Mouse (Mus musculus) layer of hippocampus, adult 2 months (tissue): ENCODE measurements at regions not wholly inside any gene's neighbourhood (a gene's known extent, or its start where the extent isn't known, plus 50 kb on each side); places are given as distances from the start of the nearest gene placed in this dataset.

ENCODE experiments used
- DNase-seq, 2 experiments: peaks; one replicate each; pipeline ENCODE4 v3.0.0; 2022; ENCODE audit warnings: low spot score in 2 of 2
- H3K27ac ChIP-seq: fragments of 200-600 bp; 2 replicates; pipeline ENCODE4 v1.8.1; 2022
- H3K4me3 ChIP-seq: fragments of 200-600 bp; 2 replicates; pipeline ENCODE4 v1.8.1; 2022; ENCODE audit warnings: mild to moderate bottlenecking
- CTCF ChIP-seq: fragments of 200-600 bp; conservative IDR thresholded peaks from 2 replicates; pipeline ENCODE4 v1.8.1; 2022; ENCODE audit warnings: antibody characterized with exemption, mild to moderate bottlenecking, moderate library complexity

GRCm38 (mm10) chr3:68758609-68759008 is 68.2 kb downstream of the Il12a start:
- Histone ChIP-seq H3K27ac (no peak overlapping the region), H3K4me3 (no peak overlapping the region)
- TF ChIP-seq CTCF, result no peak
- DNase-seq, result no peak

DNA sequence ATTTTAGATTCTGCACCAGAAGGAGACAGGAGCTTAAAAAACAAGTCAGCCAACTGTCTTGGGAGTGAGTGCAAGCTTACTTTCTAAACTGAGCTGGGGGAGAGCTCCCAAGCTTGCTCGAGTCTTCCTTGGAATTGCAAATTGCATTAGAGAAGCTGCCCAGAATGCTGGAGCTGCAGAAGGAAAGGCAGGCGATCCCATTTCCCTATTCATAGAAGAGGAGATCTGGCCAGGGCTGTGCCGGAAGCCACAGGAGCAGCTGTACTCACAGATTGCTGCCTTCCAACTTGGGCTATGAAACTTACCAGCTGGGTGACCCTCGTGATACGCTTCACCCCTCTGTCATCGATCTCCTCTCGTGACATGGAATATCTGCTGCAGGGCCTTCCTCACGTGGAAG is 68.9 kb downstream of the Il12a start:
- Histone ChIP-seq H3K4me3 (no peak overlapping the region), H3K27ac (peak overlapping the region; percentile 43; the same call in 1 of the 2 replicates)
- TF ChIP-seq CTCF, result no peak
- DNase-seq, result peak; percentile 19 to 38

DNA sequence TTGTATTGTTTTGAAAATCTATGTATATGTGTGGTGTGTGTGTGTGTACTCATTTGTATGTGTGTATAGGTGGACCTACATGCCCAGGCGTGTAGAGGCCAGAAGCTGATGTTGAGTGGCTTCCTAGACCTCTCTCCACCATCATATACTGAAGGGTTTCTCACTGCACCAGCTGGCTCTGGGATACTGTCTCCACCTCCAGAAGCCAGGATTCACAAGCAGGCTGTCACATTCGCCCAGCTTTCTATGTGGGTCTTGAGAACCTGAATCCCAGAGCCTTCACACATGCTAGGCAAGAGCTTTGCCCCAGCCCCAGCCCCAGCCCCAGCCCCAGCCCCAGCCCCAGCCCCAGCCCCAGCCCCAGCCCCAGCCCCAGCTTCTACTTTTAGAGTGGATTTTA is 70.4 kb downstream of the Il12a start:
- no peak for TF ChIP-seq CTCF
- DNase-seq, result no peak
- no peak overlapping the region for H3K27ac ChIP-seq

GRCm38 (mm10) chr3:68761242-68761625 is 70.8 kb downstream of the Il12a start:
- no peak overlapping the region for H3K27ac ChIP-seq
- H3K4me3 ChIP-seq, result no peak overlapping the region
- no peak for TF ChIP-seq CTCF
- DNase-seq, result no peak

More for the DNA sequence above, 70.4 kb downstream of the Il12a start:
- no peak overlapping the region for H3K4me3 ChIP-seq

DNA sequence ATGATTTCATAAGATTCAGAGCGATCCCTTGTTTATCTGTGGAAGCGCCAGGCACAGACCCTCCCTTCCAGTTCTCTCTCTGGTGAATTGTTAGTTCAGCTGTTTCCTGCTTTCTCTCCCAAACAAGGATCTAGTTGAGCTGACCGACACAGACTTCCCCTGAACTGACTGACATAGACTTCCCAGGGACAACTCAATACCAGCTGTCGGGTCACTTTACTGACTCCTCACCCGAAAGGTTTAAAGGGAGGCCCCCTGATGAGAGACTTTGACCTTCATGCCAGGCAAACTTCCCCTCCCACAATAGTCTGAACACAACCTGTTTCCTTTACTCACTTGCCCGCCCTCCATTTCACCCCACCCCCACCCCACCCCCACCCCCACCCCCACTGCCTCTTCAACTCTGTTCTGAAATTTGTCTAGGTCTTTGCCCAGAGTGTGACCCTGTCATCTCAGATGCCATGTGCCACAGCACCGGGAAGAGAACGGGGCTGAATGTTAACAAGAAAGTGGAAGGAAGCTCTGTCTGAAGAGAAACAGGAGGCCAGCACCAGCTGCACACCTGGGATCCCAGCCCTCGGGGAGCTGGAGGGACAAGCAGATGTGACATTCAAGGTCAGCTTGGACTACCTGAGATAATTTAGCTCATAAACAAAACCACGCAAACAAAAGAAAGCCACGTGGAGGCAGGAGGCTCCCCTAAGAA is 71.3 kb downstream of the Il12a start:
- no peak for TF ChIP-seq CTCF
- Histone ChIP-seq H3K4me3 (no peak overlapping the region), H3K27ac (no peak overlapping the region)
- DNase-seq, result no peak

DNA sequence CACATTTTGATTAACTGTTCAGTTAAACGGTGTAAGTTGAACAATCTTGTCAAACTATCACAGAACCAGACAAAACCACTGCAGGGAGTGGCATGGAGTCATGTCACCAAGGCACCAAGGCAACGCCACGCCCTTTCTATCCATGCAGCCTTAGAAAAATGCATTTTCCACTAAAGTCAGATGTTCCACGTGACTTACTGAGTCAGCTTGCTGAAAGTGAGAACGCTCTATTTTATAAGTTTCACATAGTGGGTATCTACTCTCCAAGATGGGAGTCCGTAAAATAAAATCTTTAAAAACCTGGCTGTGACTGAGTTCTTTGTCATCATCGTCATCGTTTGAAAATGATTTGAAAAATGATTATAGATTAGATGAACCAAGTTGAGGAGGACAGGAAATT is 72.5 kb downstream of the Il12a start:
- TF ChIP-seq CTCF, result no peak
- Histone ChIP-seq H3K4me3 (no peak overlapping the region), H3K27ac (no peak overlapping the region)
- DNase-seq, result no peak

DNA sequence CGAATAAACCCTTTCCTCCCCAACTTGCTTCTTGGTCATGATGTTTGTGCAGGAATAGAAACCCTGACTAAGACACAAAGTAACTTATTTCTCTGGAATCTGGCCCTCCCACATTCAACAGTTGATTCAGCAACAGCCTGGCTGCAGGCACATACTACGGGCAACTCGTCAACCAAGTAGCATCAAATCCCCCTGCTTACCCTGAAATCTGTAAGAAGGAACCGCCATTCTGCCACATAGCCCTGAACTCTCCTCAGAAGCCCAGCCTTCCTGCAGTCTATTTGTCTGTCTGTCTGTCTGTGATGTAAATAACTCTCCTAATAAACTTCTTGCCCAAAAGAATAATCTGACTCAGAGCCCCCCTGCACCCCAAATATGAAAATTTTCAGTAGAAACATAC is 73.9 kb downstream of the Il12a start:
- no peak overlapping the region for H3K4me3 ChIP-seq
- no peak overlapping the region for H3K27ac ChIP-seq
- no peak for TF ChIP-seq CTCF
- no peak for DNase-seq

GRCm38 (mm10) chr3:68764917-68765598 is 74.6 kb downstream of the Il12a start:
- no peak for TF ChIP-seq CTCF
- Histone ChIP-seq H3K27ac (no peak overlapping the region), H3K4me3 (no peak overlapping the region)
- peak in 1 of 2 experiments; percentile 36 for DNase-seq

GRCm38 (mm10) chr3:68771579-68771978 is 81.1 kb downstream of the Il12a start:
- DNase-seq, result no peak
- H3K27ac ChIP-seq, result no peak overlapping the region
- TF ChIP-seq CTCF, result no peak
- H3K4me3 ChIP-seq, result no peak overlapping the region

GRCm38 (mm10) chr3:68777801-68778200 is 87.4 kb downstream of the Il12a start:
- Histone ChIP-seq H3K27ac (no peak overlapping the region), H3K4me3 (no peak overlapping the region)
- TF ChIP-seq CTCF, result no peak
- no peak for DNase-seq

DNA sequence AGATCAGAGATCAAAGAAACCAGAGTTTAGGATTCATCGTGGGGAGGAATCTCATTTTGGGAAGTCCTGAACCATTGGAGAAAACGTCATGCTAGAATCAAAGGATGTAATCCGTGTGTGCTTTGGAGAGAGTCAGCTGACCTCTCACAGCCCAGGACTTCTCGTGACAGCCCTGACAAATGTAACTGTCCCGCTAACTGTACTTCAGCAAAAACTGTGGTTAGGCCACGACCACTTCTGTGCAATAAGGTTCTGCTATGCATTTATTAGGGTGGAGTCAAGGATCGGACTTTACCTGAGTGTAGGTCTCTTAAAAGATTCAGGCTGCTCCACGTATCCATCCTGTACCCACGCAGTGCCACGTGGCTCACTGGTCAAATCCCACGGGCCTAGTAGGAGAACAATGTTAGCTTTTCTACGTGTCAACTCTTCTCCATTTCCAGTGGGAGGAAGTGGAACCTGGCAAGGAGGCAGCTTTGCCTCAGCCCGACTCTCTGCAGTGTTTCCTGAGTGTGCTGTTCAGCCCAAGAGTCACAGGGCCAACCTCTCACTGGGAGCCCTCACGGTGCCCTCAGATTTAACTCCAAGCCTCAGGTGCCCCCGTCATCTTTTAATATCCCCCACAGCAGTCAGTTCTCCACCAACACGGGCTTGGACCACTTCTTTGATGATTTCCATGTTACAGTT is 88.1 kb downstream of the Il12a start:
- no peak for TF ChIP-seq CTCF
- no peak for DNase-seq
- H3K27ac ChIP-seq, result no peak overlapping the region
- H3K4me3 ChIP-seq, result no peak overlapping the region

- peak in 1 of 2 experiments; percentile 21 for DNase-seq
- TF ChIP-seq CTCF, result 0 out of 2 replicates have a peak, but pooled peaks have one; percentile 6
- Histone ChIP-seq H3K4me3 (no peak overlapping the region), H3K27ac (no peak overlapping the region)
Observed at GRCm38 (mm10) chr3:68780843-68781242, 88.5 kb upstream of the 1110032F04Rik start.

DNA sequence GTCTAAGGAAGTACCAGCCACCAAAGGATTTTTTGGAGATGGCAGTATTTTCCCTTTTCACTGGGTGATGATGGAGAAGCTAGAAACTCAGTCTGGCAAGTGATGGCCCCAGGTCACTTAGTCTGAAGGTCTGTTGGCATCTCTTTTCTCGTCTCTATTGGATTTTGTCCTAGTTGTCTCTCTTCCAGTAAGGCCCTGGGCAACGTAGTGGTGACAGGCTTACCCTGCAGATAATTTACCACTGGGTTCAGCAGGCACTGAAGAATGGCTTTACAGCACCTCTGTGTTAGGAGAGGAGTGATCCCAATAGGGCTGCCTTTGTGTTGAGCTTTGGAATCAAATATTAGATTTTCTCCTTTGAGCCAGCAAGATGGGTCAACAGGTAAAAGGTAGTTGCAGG is 87.9 kb upstream of the 1110032F04Rik start:
- Histone ChIP-seq H3K4me3 (no peak overlapping the region), H3K27ac (no peak overlapping the region)
- TF ChIP-seq CTCF, result no peak
- DNase-seq, result no peak
